Mouse (Mus musculus) kidney, postnatal 0 days (tissue): ENCODE data around the gene Spag5. TPM values are rescaled to one million over a fixed set of nuclear protein-coding genes. Genes with fewer than 3 reads are reported as not detected.

Experiments used
- ATAC-seq: fragments of 200-750 bp; cut with Nextera tagmentation; replicated peaks from 2 replicates; pipeline ENCODE4 v1.8.0; 2017; ENCODE audit warnings: low read depth, moderate number of reproducible peaks, moderate TSS enrichment, moderate library complexity; ENCODE audit not compliant: low FRiP score
- DNase-seq: peaks from one replicate; pipeline ENCODE4 v3.0.0-alpha.2; 2016; ENCODE audit warnings: low spot score
- H3K27ac ChIP-seq: fragments of 300-500 bp; sonication (generic); 2 replicates; pipeline ENCODE4 v1.5.1; 2014; ENCODE audit warnings: mild to moderate bottlenecking
- H3K27me3 ChIP-seq: fragments of 300-500 bp; sonication (generic); 2 replicates; pipeline ENCODE4 v1.6.1; 2014; ENCODE audit warnings: low read length, mixed read lengths; ENCODE audit not compliant: insufficient read depth
- H3K36me3 ChIP-seq: fragments of 300-500 bp; sonication (generic); 2 replicates; pipeline ENCODE4 v1.6.1; 2014; ENCODE audit warnings: low read length, mixed read lengths; ENCODE audit not compliant: insufficient read depth
- H3K4me1 ChIP-seq: fragments of 300-500 bp; sonication (generic); replicated peaks from 2 replicates; pipeline ENCODE4 v1.6.1; 2014; ENCODE audit warnings: antibody characterized with exemption, low read length, mixed read lengths; ENCODE audit not compliant: insufficient read depth
- H3K4me2 ChIP-seq: fragments of 300-500 bp; sonication (generic); 2 replicates; pipeline ENCODE4 v1.6.1; 2014; ENCODE audit warnings: mild to moderate bottlenecking, low read length, moderate library complexity, mixed read lengths
- H3K4me3 ChIP-seq: fragments of 300-500 bp; sonication (generic); replicated peaks from 2 replicates; pipeline ENCODE4 v1.5.1; 2014; ENCODE audit warnings: low read depth, low read length
- H3K9ac ChIP-seq: fragments of 300-500 bp; sonication (generic); 2 replicates; pipeline ENCODE4 v1.6.1; 2014; ENCODE audit warnings: low read depth, low read length
- H3K9me3 ChIP-seq: fragments of 300-500 bp; sonication (generic); replicated peaks from 2 replicates; pipeline ENCODE4 v1.6.1; 2016; ENCODE audit warnings: low read length, inconsistent platforms, mixed read lengths
- CTCF ChIP-seq: IDR thresholded peaks from 2 replicates; pipeline ENCODE4 v1.5.1; 2016; ENCODE audit warnings: antibody characterized with exemption, low read depth, mild to moderate bottlenecking, moderate library complexity
- WGBS: fragments of 180-500 bp; shearing (Covaris S2); extraction: QIAGEN DNeasy Blood & Tissue Kit; methylation state at CpG from one replicate; pipeline ENCODE4 v1.1.7; 2014; 5-methylcytosine and 5-hydroxymethylcytosine counted together
- polyA plus RNA-seq: library from polyadenylated mRNA; unstranded; fragments of >200 nt; fragmentation: Nextera tagmentation; extraction: Ambion mirVana; gene quantifications from 2 replicates; pipeline ENCODE4 v1.2.1, GENCODE M21; 2015

Gene Spag5
- polyA plus RNA-seq, 1 experiment from 2014 or later = 12.4 TPM

DNA sequence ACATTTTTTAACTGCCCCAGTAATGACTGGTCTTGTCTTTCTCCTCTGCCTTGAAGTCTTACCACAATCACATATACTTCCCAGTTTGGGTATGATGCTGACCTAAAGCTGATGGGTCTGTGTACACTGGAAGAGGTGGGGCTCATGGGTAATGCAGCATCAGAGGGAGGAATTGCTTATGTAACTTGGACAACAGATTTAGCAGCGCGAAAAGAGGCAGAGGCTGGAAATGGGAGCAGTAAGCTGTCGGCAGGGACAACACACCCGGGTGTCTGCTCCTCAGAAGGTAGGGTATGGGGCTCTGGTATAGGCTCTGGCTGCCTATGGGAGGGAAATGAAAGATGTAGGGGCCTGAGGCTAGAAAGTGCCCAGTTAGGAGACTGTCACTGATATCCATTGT lies 10.7 kb upstream of the Spag5 start, which contains the start of gene BC030499:
Gene BC030499, plus strand, starts transcription at position 188 of the 400 bp plus-strand sequence.
- H3K4me2 ChIP-seq = no peak within 1 kb of the TSS
- H3K27ac ChIP-seq = no peak within 1 kb of the TSS
- H3K27me3 ChIP-seq = no peaks in the 10 kb centered on the region
- H3K4me3 ChIP-seq = no peak within 1 kb of the TSS
- no peak for ATAC-seq
- H3K9ac ChIP-seq = no peak within 1 kb of the TSS
- H3K4me1 ChIP-seq = no peaks in the 10 kb centered on the region
- H3K36me3 ChIP-seq = peaks cover 49% of the 10 kb centered on the region
- DNase-seq = no peak
- no peak for TF ChIP-seq CTCF
- WGBS = 94% methylated on average over 4 of the region's 4 CpGs
- H3K9me3 ChIP-seq = no peaks in the 10 kb centered on the region

GRCm38 (mm10) chr11:78294585-78294984 lies 6.7 kb upstream of the Spag5 start:
- no peak overlapping the region for H3K4me2 ChIP-seq
- DNase-seq (no peak), ATAC-seq (no peak)
- no peak for TF ChIP-seq CTCF
- no peaks in the 10 kb centered on the region for H3K27me3 ChIP-seq
- peaks cover 15% of the 10 kb centered on the region for H3K36me3 ChIP-seq
- WGBS = 97% methylated on average over 6 of the region's 6 CpGs
- no peak overlapping the region for H3K9ac ChIP-seq
- no peaks in the 10 kb centered on the region for H3K4me1 ChIP-seq
- H3K9me3 ChIP-seq = no peaks in the 10 kb centered on the region
- H3K27ac ChIP-seq = no peak overlapping the region
- H3K4me3 ChIP-seq = no peak overlapping the region

DNA sequence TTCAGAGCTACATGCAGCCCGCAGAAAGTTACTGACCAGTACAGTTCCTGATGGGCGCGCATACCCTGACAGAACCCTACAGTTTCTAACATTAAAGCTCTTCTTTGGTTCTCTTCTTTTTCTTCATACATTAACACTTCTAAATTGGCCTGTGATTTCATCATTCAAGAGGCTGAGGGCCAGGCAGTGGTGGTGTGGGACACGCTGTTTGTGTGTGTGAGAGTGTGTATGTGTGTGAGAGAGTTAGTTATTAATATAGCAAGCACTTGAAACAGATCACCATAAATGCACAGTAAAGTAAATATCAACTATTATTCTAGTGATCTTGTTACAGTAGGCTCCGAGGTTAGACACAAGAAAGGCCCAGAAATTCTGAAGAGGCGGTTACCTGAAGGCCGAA lies 412 bp upstream of the Spag5 start:
- DNase-seq (no peak), ATAC-seq (0 out of 2 replicates have a peak, but pooled peaks have one; percentile 9)
- Histone ChIP-seq H3K9ac (peak overlapping the region; percentile 36; the same call in 1 of the 2 replicates), H3K36me3 (no peaks in the 10 kb centered on the region; the same call in 1 of the 2 replicates), H3K4me3 (peak overlapping the region; percentile 75), H3K27me3 (no peaks in the 10 kb centered on the region), H3K27ac (no peak overlapping the region), H3K4me2 (peak overlapping the region; percentile 90), H3K4me1 (no peaks in the 10 kb centered on the region), H3K9me3 (no peaks in the 10 kb centered on the region)
- TF ChIP-seq CTCF = no peak
- 59% methylated on average over 7 of the region's 7 CpGs for WGBS

- WGBS = 88% methylated on average over 4 of the region's 4 CpGs
These were observed 3.9 kb downstream of the Spag5 start for GRCm38 (mm10) chr11:78305272-78305671.

GRCm38 (mm10) chr11:78310861-78311511 lies 9.7 kb downstream of the Spag5 start:
- H3K4me2 ChIP-seq = no peak overlapping the region
- no peaks in the 10 kb centered on the region for H3K4me1 ChIP-seq
- no peak overlapping the region for H3K27ac ChIP-seq
- no peaks in the 10 kb centered on the region for H3K9me3 ChIP-seq
- WGBS = 69% methylated on average over 8 of the region's 8 CpGs
- H3K9ac ChIP-seq = no peak overlapping the region
- peak; percentile 46; the same call in 1 of the 2 replicates for ATAC-seq
- peak; percentile 19 for DNase-seq
- TF ChIP-seq CTCF = no peak
- H3K4me3 ChIP-seq = no peak overlapping the region
- H3K27me3 ChIP-seq = no peaks in the 10 kb centered on the region
- H3K36me3 ChIP-seq = peaks cover 18% of the 10 kb centered on the region

More at GRCm38 (mm10) chr11:78305272-78305671, 3.9 kb downstream of the Spag5 start:
- ATAC-seq = no peak
- no peak overlapping the region for H3K27ac ChIP-seq
- no peak overlapping the region for H3K4me2 ChIP-seq
- no peaks in the 10 kb centered on the region for H3K9me3 ChIP-seq
- H3K36me3 ChIP-seq = peaks cover 3% of the 10 kb centered on the region; the same call in 1 of the 2 replicates
- no peak overlapping the region for H3K4me3 ChIP-seq
- no peak overlapping the region for H3K9ac ChIP-seq
- no peaks in the 10 kb centered on the region for H3K4me1 ChIP-seq
- no peaks in the 10 kb centered on the region for H3K27me3 ChIP-seq
- TF ChIP-seq CTCF = no peak
- no peak for DNase-seq

DNA sequence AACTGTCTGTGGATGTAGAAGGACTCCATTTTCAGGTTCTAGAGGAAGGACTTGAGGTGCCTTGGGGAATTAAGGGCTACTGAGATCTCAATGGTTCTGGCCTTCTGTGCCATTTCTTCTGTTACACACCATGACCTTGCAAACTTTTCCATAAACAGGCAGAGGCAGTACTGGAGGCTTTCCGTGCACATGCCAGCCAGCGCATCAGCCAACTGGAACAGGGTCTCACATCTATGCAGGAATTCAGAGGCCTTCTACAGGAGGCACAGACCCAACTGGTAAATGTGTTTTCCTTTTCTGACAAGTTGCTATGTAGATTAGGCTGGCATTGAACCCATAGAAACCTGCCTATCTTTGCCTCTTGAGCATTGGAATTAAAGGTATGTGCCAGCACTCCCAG lies 12.3 kb downstream of the Spag5 start:
- no peak for ATAC-seq
- no peaks in the 10 kb centered on the region for H3K27me3 ChIP-seq
- TF ChIP-seq CTCF = no peak
- no peaks in the 10 kb centered on the region for H3K4me1 ChIP-seq
- peaks cover 25% of the 10 kb centered on the region for H3K36me3 ChIP-seq
- no peak for DNase-seq
- WGBS = 80% methylated on average over 2 of the region's 2 CpGs
- H3K4me3 ChIP-seq = no peak overlapping the region
- H3K9ac ChIP-seq = no peak overlapping the region
- H3K4me2 ChIP-seq = no peak overlapping the region
- no peak overlapping the region for H3K27ac ChIP-seq
- H3K9me3 ChIP-seq = no peaks in the 10 kb centered on the region
